Mouse (Mus musculus) adipocyte (in vitro differentiated cells): ENCODE data around the gene Stox2.

Source experiments
- DNase-seq: peaks from one replicate; pipeline ENCODE4 v3.0.0-alpha.2; 2016; ENCODE audit warnings: low spot score

Stox2 gene

GRCm38 (mm10) chr8:47242207-47243004 is 203.8 kb downstream of the Stox2 start:
- no peak for DNase-seq

DNA sequence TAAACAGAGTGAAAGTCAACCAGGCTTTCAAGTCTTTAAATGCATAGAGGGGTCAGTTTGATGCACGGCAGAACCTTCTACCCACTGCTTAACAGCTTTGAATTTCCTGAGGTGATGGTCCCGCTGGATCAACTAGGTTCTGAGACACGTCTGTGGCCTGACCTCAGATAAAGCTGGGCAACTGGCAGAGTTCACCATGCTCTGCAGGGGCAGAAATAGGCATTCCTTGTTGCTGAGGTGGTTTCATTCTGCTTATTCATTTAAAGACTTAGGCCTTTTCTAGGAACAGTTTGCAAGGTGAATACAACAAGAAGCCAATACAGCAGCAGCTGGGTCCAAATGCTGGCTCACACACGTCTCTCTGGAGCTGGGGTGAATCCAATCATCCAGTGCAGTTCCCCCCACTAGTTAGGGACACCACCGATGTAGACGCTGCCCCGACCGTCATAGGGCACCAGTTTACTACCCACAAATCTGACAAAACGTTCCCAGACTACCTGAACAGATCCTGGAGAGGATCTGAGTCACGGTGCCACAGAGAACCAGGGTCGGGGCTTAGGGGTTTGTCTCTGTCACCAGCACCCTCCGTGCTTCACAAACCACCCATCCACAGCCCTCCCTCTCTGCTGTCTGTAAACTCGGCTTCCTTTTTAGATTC is 204.6 kb downstream of the Stox2 start:
- DNase-seq, result no peak

DNA sequence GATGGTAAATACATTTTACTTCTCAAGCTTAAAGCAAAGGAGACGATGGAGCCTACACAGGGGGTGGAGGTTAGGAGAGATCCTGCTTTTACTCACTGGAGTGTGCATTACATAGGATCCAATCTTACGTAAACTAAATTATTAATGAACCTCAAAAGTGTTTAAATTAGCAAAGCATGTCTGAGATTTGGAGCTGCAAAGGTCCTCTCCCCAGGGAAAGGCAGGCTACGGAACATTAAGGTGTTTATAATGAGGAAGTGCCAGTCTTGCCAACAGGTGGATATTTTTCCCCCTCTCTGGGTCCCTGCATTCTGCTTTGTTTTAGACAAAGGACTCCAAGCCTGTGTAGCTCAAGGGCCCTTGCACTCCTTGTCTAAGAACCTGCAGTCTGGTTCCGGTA is 205.3 kb downstream of the Stox2 start:
- DNase-seq, result no peak

DNA sequence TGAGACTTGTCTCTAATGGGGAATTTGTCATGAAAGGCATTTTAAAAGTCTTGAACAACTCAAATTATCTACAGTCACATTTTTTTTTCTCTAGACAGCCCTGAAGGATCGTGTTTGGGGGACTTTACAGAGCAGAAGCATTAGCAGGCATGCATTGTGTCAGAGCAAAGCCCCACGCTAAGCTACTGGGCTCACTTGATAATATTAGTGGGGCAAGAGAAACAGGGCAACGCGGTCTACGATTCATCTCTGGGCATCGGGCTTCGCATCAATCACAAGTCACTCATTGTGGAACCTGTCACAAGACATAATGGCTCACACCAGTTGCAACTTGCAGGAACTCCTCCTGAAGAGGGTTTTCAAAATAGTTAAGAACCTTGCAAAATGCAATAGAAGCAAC is 205.9 kb downstream of the Stox2 start:
- no peak for DNase-seq

DNA sequence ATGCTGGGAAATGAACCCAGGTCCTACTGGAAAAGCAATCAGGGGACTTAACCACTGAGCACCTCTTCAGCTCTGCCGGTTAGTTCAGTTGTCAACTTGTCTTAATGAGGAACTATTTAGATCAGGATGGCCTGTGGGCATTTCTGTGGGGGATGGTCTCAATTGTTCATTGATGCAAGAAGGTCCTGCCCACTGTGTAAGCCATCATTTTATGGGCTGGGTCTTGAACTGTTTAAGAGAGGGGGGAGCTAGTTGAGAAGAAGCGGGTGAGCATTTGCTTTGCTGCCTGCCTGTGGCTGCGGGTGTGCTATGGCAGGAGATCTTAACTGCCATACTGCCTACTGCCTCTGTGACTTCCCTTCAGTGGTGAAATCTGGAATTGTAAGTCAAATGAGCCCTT is 214.1 kb downstream of the Stox2 start:
- no peak for DNase-seq

GRCm38 (mm10) chr8:47230057-47230456 is 216.1 kb downstream of the Stox2 start:
- DNase-seq, result no peak

- DNase-seq, result no peak
These were observed 224.3 kb downstream of the Stox2 start for GRCm38 (mm10) chr8:47221851-47222250.

DNA sequence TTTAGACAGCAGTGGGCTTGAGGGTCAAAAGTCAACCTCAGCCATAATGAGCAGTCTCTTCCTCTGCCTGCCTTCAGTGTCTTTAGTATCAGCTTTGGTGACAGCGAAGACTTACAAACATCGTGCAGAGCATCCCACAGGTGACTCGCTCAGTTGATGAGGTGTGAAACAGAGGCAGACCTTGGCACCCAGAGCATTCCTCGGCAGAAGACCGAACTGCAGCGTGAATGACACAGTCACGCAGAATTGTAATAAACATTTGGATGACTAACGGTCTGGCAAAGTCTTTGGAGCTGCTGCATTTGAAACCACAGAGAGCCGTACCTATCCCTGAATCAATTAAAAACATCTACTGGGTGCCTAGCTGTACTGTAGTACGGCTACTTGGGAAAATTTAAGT is 225.0 kb downstream of the Stox2 start:
- DNase-seq, result no peak

DNA sequence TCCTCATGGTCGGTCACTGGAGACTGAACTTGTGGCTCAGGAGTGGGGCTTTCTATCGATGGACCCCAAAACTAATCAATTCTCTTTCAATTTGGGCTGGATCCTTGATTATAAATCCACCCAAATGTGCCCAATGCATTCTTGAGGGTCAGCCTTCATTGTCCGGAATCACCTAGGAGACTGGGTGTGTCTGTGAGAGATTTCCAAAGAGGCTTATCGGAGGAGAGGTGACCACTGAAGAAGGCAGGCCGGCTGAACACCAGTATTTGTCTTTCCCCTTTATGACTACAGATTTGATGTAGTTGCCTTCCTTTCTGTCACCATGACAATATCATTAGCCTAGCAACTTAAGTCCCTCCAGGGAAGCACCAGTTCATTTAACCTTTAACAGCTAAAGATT is 225.8 kb downstream of the Stox2 start:
- no peak for DNase-seq

DNA sequence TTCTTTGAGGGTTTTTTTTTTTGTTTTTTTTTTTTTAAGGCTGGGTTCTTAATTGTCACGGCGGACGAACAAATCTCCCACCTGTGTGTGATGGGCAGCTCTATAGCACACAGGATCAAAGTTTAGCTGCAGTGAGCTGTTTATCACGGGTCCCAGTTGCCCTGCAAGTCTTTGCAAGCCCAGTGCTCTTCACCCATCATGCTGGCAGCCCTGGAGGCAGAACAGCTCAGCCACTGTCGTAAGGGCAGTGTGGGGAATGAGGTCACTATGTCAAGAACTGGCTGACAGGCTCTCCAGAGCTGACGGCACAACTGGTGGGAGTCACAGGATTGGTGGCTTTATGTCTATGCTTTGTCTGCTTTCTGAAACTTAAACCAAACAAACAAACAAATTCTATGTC is 227.6 kb downstream of the Stox2 start:
- no peak for DNase-seq

- DNase-seq, result no peak
These were observed 228.1 kb downstream of the Stox2 start for GRCm38 (mm10) chr8:47218021-47218420.

GRCm38 (mm10) chr8:47212124-47212523 is 234.0 kb downstream of the Stox2 start:
- no peak for DNase-seq

GRCm38 (mm10) chr8:47211226-47211625 is 234.9 kb downstream of the Stox2 start:
- no peak for DNase-seq

GRCm38 (mm10) chr8:47208246-47208645 is 237.9 kb downstream of the Stox2 start:
- no peak for DNase-seq

- no peak for DNase-seq
These were observed 239.4 kb downstream of the Stox2 start for GRCm38 (mm10) chr8:47206640-47207237.

DNA sequence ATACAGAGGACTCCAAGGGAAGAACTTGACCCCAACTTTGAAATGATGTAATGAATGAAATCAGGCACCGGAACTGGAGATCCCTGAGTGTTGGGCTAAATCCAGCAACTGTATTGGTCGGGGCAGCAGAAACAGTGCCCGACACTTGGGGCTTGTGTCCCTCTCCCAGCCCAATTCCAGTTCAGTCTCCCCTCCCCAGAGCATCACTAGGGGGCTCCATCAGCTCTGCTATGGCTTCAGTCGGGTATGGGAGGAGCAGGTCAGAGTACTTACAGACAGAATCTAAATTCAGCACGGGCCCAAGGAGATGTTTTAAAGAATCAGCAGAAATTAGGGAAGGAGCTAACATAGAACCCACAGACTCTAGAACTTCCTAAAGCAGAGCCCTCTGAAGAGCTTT is 240.7 kb downstream of the Stox2 start:
- no peak for DNase-seq

- no peak for DNase-seq
These were observed 249.8 kb downstream of the Stox2 start for GRCm38 (mm10) chr8:47196391-47196790.

- no peak for DNase-seq
These were observed 252.7 kb downstream of the Stox2 start for GRCm38 (mm10) chr8:47193321-47193996.

DNA sequence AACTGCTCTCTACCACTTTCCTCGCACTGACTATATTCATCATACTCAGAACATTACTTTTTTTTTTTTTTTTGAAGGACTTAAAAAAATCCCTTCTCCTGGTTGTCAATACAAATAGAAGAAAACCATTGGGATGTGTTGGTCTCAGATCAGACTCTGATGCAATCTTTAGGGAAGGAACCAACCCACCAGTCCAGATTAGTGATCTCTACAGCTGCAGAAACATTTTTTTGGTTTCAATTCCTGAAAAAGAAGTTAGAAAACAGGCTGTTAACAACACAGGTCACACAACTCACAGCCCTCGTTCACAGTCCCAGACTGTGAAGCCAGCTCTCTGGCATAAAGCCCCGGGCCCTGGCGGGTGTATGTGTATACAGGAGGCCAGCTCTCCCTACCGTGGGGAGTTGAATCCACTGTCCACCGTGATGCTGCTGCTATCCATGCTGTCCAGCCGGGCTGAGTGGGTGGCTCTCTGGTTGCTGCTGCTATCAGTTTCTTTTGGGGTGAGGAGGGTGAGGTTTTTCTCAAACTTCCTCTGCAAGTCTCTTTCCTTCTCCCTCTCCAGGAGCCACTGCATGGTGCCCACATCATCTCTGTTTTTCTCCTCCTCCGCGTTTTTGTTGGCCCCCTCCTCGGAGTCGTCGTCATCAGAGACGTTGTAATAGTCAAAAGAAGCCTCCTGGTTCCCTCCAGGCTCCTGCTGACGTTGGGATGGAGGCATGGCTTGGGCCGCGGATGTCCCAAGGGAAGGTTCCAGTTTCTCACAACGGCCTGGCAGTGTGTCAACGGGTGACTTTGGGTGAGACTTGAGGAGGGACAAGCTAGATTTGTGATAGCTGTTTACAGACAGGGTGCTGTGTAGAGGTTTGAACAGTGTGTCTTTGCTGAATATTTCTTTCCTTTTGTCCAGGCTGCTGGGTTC is 254.5 kb downstream of the Stox2 start:
- DNase-seq, result no peak

GRCm38 (mm10) chr8:47185396-47185795 is 260.8 kb downstream of the Stox2 start:
- no peak for DNase-seq

DNA sequence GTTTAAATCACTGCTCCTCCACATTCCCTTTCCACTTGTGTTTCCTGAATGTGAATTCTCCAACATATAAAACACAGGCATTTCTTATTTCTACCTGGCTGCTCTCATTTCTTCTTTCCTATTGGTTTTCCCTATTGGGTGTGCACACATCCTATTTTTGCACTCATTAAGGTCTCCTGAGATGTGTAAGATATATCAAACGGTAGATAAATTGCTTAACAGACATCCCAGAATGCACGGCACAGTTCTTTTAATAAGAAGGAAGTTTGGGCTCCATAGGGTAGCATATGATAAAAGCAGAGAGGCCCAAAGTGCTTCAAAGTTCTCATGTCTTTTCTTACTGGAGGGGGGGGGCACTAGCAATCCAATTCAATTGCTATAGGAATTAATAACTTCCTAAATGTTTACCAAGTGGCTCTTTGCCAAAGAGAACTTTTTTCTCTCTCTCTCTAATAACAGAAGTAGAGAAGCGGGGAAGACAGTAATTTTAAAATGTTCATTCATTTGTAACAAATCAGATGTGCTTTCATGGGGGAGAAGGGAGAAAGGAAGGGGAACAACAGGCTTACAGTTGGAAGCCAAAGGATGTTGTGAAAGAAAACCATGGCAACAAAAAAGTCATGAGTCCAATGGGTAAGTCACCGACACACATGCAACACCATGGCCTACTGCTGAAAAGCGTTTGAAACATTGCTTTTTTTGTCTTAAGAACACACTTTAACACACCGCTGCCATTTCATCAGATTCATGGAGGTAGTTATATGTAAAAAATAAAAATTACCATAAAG is 263.2 kb downstream of the Stox2 start:
- DNase-seq, result no peak
